Mouse (Mus musculus): ENCODE measurements at regions not wholly inside any gene's neighbourhood (a gene's known extent, or its start where the extent isn't known, plus 50 kb on each side); places are given as distances from the start of the nearest gene placed in this dataset.
A peak's percentile ranks its signal among the peaks of the same experiment; 100 is the strongest.

DNA sequence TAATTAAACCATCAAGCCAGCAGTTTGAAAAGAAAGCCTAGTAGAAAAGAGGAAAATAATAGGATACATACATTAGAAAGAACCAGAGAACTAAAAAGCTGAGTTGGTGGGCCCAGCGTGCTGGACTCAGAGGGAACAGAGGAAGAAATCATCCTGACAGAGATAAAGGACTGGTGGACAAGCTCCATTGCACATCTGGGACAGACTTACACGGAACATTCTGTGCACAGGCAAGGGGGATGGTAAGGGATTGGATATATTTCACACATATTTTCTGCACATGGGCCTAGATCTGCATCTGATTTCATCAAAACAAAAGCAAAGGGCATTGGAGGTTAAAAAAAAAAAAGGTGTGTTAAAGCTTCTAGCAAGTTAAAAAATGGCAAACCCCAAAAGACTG, 293.5 kb downstream of the Ice1 start:
- H3K9me3 ChIP-seq (replicated peaks), result no peaks in the 10 kb centered on the region
- WGBS, result 27% methylated on average over 2 of the region's 2 CpGs
- peak; percentile 78 for ATAC-seq (replicated peaks; ENCODE audit: low FRiP score)

DNA sequence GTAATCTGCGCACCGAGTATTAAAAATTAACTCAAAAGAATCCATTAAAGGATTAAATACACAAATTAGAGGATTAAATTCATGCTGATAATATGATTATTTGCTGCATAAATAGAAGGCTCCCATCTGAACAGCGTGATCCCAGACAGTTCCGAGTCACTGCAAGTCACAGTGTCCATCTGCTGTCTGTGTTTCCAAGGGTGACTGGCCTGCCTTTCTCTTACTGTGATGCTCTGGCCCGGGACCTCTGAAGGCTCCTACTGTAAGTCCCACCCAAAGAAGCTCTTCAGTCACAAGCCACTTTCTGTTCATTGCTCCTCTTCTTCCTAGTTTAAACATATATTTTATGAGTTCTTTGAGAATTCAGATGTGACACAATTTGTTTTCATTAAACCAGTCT, 293.1 kb downstream of the Ice1 start:
- peak; percentile 62; the same call in 1 of the 2 replicates for ATAC-seq (replicated peaks; ENCODE audit: low FRiP score)
- Histone ChIP-seq H3K9me3 (replicated peaks) (no peaks in the 10 kb centered on the region), H3K27me3 (no peaks in the 10 kb centered on the region), H3K4me3 (replicated peaks) (no peak overlapping the region), H3K4me1 (peaks cover 5% of the 10 kb centered on the region; the same call in 1 of the 2 replicates), H3K36me3 (no peaks in the 10 kb centered on the region), H3K4me2 (no peak overlapping the region), H3K27ac (no peak overlapping the region), H3K9ac (no peak overlapping the region)
- WGBS, result 62% methylated on average over 5 of the region's 5 CpGs

More for the DNA sequence above, 293.5 kb downstream of the Ice1 start:
- H3K36me3 ChIP-seq, result no peaks in the 10 kb centered on the region
- no peak overlapping the region for H3K27ac ChIP-seq
- H3K4me1 ChIP-seq, result peaks cover 5% of the 10 kb centered on the region; the same call in 1 of the 2 replicates
- H3K27me3 ChIP-seq, result no peaks in the 10 kb centered on the region
- H3K4me2 ChIP-seq, result no peak overlapping the region
- H3K9ac ChIP-seq, result no peak overlapping the region
- H3K4me3 ChIP-seq (replicated peaks), result no peak overlapping the region

DNA sequence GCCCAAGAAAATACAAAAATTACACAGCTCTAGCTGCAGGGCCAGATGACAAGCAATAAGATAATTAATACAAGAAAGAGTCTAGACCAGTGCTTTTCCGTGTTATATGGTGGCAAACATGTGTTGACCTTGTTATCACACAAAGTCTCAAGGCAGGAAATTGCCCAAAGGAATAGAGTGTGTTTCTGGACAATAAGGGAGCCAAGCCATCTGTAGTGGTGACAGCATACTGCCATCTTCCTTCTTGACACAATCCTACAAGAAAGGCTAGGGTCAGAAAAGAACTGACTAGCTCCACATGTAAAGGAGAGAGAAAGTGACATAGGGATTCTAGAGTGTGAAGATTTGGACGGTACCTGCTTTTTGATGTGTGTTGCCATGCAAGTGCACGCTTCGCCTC, 289.0 kb downstream of the Ice1 start:
- H3K4me3 ChIP-seq (replicated peaks), result no peak overlapping the region
- H3K27ac ChIP-seq, result no peak overlapping the region
- ATAC-seq (replicated peaks; ENCODE audit: low FRiP score), result no peak
- no peak overlapping the region for H3K9ac ChIP-seq
- no peaks in the 10 kb centered on the region for H3K9me3 ChIP-seq (replicated peaks)
- 87% methylated on average over 4 of the region's 4 CpGs for WGBS
- no peaks in the 10 kb centered on the region for H3K36me3 ChIP-seq
- no peaks in the 10 kb centered on the region for H3K27me3 ChIP-seq
- H3K4me1 ChIP-seq, result peaks cover 9% of the 10 kb centered on the region; the same call in 1 of the 2 replicates
- H3K4me2 ChIP-seq, result no peak overlapping the region

DNA sequence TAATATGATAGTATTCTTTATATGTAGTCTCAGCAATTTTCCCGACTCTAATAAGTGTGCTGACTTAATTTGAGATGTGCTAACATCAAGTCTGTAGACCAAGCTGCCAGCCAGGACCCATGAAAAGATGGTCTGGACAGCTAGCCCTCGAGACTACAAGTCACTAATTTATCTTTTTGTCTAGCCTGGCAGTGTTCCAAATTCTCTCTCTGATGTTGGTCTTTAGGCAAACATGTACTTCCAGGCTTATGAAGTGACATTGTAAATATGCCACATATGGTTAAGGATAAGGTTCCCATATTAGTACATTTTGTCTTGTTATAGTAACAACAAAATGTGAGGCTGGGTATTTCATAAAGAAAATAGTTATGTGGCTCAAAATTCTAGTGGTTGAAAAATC, 288.5 kb downstream of the Ice1 start:
- Histone ChIP-seq H3K9ac (no peak overlapping the region), H3K4me3 (replicated peaks) (no peak overlapping the region), H3K4me1 (peaks cover 6% of the 10 kb centered on the region; the same call in 1 of the 2 replicates), H3K27ac (no peak overlapping the region), H3K9me3 (replicated peaks) (no peaks in the 10 kb centered on the region), H3K27me3 (no peaks in the 10 kb centered on the region), H3K4me2 (no peak overlapping the region), H3K36me3 (no peaks in the 10 kb centered on the region)
- no peak for ATAC-seq (replicated peaks; ENCODE audit: low FRiP score)
- 44% methylated on average over 2 of the region's 2 CpGs for WGBS

DNA sequence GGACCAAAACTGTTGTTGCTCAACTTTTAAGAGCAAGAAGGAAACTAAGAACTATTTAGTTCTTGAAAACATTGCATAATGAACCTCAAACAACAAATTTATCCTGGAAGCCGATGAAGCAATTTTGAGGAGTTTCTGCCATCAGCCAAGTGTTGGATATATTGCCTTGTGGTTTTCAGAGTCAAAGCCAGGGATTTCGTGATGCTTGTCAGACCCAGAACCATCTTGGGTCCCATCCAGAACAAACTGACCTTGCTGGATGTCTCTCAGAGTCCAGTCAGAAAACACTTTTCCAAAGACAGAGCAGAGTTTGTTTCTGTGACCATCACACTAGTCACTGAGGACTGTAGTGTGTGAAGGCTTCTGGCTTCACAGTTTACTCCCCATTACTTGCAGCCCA, 267.8 kb downstream of the Ice1 start:
- H3K27me3 ChIP-seq, result no peaks in the 10 kb centered on the region
- WGBS, result 64% methylated on average over 2 of the region's 2 CpGs
- no peak for ATAC-seq (replicated peaks; ENCODE audit: low FRiP score)
- H3K4me3 ChIP-seq (replicated peaks), result no peak overlapping the region
- H3K9me3 ChIP-seq (replicated peaks), result no peaks in the 10 kb centered on the region
- no peaks in the 10 kb centered on the region for H3K36me3 ChIP-seq
- H3K27ac ChIP-seq, result no peak overlapping the region
- no peak overlapping the region for H3K4me2 ChIP-seq
- no peak overlapping the region for H3K9ac ChIP-seq
- no peaks in the 10 kb centered on the region for H3K4me1 ChIP-seq

DNA sequence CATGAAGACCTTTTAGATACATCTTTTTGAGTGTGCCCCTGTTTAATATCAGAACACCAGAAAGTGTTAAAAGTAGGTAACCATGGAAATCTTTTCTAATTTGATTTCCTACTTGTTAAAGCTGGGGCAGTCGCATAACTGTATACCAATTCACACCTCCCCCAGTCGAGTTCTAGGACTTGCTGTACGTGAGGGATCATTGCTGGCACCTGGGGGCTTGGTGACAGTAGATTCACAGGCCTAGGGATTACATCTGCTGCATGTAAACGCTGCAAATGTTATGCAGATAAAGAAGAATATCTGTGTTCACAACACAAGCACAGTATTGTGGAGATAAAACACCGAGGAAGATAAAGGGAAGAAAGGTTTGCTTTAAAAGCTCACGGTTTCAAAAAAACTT, 256.7 kb downstream of the Ice1 start:
- H3K4me1 ChIP-seq, result no peaks in the 10 kb centered on the region
- 71% methylated on average over 6 of the region's 6 CpGs for WGBS
- no peaks in the 10 kb centered on the region for H3K9me3 ChIP-seq (replicated peaks)
- no peak overlapping the region for H3K27ac ChIP-seq
- H3K4me2 ChIP-seq, result no peak overlapping the region
- no peak for ATAC-seq (replicated peaks; ENCODE audit: low FRiP score)
- no peak overlapping the region for H3K9ac ChIP-seq
- H3K27me3 ChIP-seq, result no peaks in the 10 kb centered on the region
- no peak overlapping the region for H3K4me3 ChIP-seq (replicated peaks)
- H3K36me3 ChIP-seq, result no peaks in the 10 kb centered on the region

DNA sequence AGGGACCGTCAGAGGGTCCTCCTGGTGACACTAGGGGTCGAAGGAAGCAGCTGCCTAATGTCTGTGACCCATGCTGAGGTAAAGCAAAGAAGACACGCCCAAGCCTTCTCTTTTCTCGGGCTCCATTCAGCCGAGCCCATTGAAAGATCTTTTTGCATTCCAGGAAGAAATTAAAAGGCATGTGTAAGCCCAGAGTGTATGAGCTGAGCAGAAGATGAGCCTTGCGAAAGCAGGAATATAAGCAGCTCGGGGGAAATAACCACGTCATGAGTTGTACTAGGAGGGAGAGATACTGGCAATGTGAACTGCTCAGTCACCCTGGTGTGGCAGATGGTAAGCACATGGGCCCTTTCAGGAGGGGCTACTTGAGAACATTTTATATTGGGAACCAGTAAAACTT, 252.1 kb downstream of the Ice1 start:
- H3K36me3 ChIP-seq, result no peaks in the 10 kb centered on the region
- 64% methylated on average over 8 of the region's 8 CpGs for WGBS
- no peak for ATAC-seq (replicated peaks; ENCODE audit: low FRiP score)
- no peak overlapping the region for H3K4me3 ChIP-seq (replicated peaks)
- no peaks in the 10 kb centered on the region for H3K9me3 ChIP-seq (replicated peaks)
- no peaks in the 10 kb centered on the region for H3K27me3 ChIP-seq
- no peak overlapping the region for H3K27ac ChIP-seq
- no peaks in the 10 kb centered on the region for H3K4me1 ChIP-seq
- no peak overlapping the region for H3K4me2 ChIP-seq
- H3K9ac ChIP-seq, result no peak overlapping the region

DNA sequence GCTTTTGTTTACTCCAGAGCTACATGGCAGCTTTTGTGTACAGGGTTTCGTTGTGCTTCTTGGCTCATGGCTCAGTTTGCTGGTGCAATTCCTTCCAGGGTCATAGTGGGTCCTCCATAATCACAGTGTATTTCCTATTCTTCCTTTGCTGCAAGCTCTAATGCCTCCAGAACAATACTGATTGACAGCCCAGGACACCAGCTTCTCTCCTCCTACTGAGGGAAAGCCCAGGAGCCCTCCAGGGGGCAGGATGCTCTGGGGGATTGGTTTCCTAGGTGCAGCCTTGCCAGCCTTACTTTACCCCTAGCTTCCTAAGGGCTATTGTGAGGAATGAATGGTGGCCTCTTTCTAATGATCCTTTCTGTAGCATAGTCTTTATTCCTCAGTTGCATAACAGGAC, 224.6 kb downstream of the Ice1 start:
- Histone ChIP-seq H3K4me3 (replicated peaks) (no peak overlapping the region), H3K4me1 (no peaks in the 10 kb centered on the region), H3K9me3 (replicated peaks) (no peaks in the 10 kb centered on the region), H3K27ac (no peak overlapping the region), H3K36me3 (no peaks in the 10 kb centered on the region), H3K27me3 (no peaks in the 10 kb centered on the region), H3K9ac (no peak overlapping the region), H3K4me2 (no peak overlapping the region)
- ATAC-seq (replicated peaks; ENCODE audit: low FRiP score), result no peak
- WGBS, result 82% methylated on average over 1 of the region's 1 CpGs

DNA sequence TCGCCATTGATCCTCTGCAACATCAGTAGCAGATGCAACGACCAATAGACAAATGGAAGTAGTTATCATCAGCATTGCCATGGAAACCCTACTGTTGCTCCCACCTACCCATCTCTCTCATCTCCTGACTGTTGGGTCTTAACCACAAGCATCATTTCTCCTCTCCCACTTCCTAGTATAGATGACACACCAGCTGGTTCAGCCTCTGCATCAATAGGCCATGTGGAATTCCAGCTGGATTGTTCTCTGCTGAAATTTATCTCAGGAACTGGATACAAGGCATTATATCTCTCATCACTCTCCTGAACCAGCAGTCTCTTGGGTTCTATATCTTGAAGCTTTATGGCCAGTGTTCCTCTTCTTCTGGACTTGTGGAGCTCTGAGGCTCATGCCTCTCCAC, 219.3 kb downstream of the Ice1 start:
- Histone ChIP-seq H3K4me1 (no peaks in the 10 kb centered on the region), H3K9ac (no peak overlapping the region), H3K27me3 (no peaks in the 10 kb centered on the region), H3K36me3 (no peaks in the 10 kb centered on the region), H3K27ac (no peak overlapping the region), H3K9me3 (replicated peaks) (no peaks in the 10 kb centered on the region), H3K4me2 (no peak overlapping the region), H3K4me3 (replicated peaks) (no peak overlapping the region)
- no peak for ATAC-seq (replicated peaks; ENCODE audit: low FRiP score)
- WGBS, result 87% methylated on average over 2 of the region's 2 CpGs

DNA sequence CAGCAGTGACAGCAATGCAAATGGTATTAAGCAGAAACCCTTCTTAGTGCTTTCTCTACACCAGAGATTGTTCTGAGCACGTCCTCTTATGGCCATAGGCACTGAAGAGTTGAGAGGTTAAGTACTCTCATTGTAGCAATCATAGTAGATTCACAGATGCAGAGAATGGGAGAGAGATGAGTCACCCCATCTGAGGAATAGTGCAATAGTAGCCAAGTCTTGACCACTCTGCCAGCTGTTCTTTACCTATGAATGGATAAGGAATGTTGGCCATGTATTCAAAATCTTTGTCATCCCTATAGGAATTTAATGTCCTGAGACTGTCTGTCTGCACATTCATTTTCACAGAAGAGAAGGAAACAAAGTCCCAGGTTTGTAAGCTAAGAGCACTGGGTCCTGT, 198.0 kb downstream of the Ice1 start:
- Histone ChIP-seq H3K27me3 (no peaks in the 10 kb centered on the region), H3K36me3 (no peaks in the 10 kb centered on the region), H3K4me3 (replicated peaks) (no peak overlapping the region), H3K4me1 (no peaks in the 10 kb centered on the region), H3K9ac (no peak overlapping the region), H3K4me2 (no peak overlapping the region), H3K27ac (no peak overlapping the region), H3K9me3 (replicated peaks) (no peaks in the 10 kb centered on the region)
- ATAC-seq (replicated peaks; ENCODE audit: low FRiP score), result no peak
- 64% methylated on average over 1 of the region's 1 CpGs for WGBS

DNA sequence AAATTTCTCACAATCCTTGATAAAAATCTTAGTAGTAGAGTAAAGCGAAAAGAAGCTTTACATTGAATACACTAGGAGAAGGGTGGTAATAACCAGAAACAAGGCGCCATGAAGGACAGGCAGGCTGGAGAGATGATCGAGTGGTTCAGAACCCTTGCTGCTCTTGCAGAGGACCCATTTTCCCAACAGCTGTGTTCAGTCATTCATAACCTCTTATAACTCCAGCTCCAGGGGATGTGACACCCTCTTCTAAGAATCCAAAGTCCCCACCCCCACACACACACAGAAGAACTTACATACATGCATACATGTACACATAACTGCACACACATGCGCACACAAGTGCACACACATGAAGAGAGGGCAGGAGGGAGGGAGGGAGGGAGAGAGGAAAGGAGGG, 190.5 kb downstream of the Ice1 start:
- ATAC-seq (replicated peaks; ENCODE audit: low FRiP score), result no peak

DNA sequence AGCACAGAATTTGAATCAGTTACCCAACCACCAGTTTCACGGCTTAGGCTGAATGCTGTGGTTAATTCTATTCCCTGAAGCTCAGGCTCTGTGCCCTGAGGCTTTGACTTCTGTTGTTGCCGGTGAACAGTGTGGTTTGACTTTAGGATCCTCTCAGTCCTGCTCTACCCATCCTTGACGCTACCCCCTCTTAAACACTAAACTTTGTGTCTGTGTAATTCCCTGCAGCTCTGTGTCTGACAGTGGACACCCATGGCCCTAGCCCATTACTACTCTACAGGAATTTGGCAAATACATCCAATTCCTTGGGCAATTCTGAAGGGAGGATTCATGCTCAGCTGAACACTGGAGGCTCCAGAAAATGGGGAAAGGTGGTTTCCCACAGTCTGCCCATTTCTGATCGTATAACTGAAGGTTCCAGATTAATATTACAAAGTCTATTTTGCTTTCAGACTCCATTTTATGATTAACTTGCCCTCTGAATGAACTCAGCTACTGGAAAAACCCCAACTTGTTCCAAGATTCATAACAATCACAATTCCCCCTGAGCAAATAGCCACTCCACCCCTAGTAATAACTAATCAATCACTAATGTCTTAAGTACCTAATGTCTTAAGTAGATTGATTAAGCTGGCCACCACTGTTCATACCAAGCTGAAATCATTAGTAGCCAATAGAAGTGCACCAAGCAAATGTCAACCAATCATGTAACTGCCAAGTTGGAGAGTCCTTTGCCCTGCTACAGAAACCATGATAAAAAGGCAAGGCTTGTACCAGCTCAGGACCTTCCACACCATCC, 182.6 kb downstream of the Ice1 start:
- Histone ChIP-seq H3K4me2 (no peak overlapping the region), H3K9me3 (replicated peaks) (no peaks in the 10 kb centered on the region), H3K36me3 (no peaks in the 10 kb centered on the region), H3K9ac (no peak overlapping the region), H3K4me3 (replicated peaks) (no peak overlapping the region), H3K4me1 (peaks cover 5% of the 10 kb centered on the region; the same call in 1 of the 2 replicates), H3K27ac (peak overlapping the region; percentile 41; the same call in 1 of the 2 replicates), H3K27me3 (no peaks in the 10 kb centered on the region)
- ATAC-seq (replicated peaks; ENCODE audit: low FRiP score), result no peak
- 71% methylated on average over 4 of the region's 4 CpGs for WGBS

More for the DNA sequence above, 190.5 kb downstream of the Ice1 start:
- H3K9ac ChIP-seq, result no peak overlapping the region
- 85% methylated on average over 4 of the region's 4 CpGs for WGBS
- H3K4me1 ChIP-seq, result no peaks in the 10 kb centered on the region
- H3K27me3 ChIP-seq, result no peaks in the 10 kb centered on the region
- H3K36me3 ChIP-seq, result no peaks in the 10 kb centered on the region
- H3K4me2 ChIP-seq, result no peak overlapping the region
- H3K9me3 ChIP-seq (replicated peaks), result no peaks in the 10 kb centered on the region
- no peak overlapping the region for H3K27ac ChIP-seq
- H3K4me3 ChIP-seq (replicated peaks), result no peak overlapping the region

DNA sequence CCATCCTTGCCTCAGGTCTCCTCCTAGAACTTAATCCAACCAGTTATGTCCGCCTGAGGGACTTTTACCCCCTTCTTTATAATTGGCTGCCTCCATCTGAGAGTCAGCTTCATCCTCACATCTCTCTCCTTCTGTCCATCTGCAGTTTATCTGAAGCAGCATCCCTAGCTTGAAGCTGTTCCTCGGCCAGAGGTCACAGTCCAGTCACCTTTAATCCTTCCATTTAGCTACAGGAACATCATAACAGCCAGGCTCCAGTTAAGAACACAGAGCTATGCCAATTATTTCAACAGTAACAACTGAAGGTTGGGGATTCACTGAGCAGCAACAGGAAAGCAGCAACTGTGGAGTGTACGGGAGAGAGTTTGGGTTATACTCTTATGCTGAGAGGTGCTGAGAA, 179.0 kb downstream of the Ice1 start:
- Histone ChIP-seq H3K27me3 (no peaks in the 10 kb centered on the region), H3K36me3 (no peaks in the 10 kb centered on the region), H3K9me3 (replicated peaks) (no peaks in the 10 kb centered on the region), H3K9ac (no peak overlapping the region), H3K4me2 (no peak overlapping the region), H3K4me3 (replicated peaks) (no peak overlapping the region), H3K4me1 (peaks cover 5% of the 10 kb centered on the region; the same call in 1 of the 2 replicates), H3K27ac (no peak overlapping the region)
- 85% methylated on average over 3 of the region's 3 CpGs for WGBS
- no peak for ATAC-seq (replicated peaks; ENCODE audit: low FRiP score)

Data from kidney, embryonic 15.5 days (tissue).